Mouse (Mus musculus): Measurements from ENCODE around the gene Rnf216. TPM values are rescaled to one million over a fixed set of nuclear protein-coding genes. Genes with fewer than 3 reads are reported as not detected.
A peak's percentile ranks its signal among the peaks of the same experiment; 100 is the strongest.

The Rnf216 gene
- polyA plus RNA-seq, 2 experiments, result 9.7 to 10.8 TPM

GRCm38 (mm10) chr5:143106842-143107241 lies 6.0 kb downstream of the Rnf216 start:
- Histone ChIP-seq H3K4me3 (ENCODE audit: insufficient read depth in 1 of 2, low read depth in 2 of 2, low read length in 2 of 2) (no peak overlapping the region), H3K27ac (no peak overlapping the region), H3K27me3 (ENCODE audit: control insufficient read depth, insufficient read depth, low read length) (no peaks in the 10 kb centered on the region), H3K9me3 (ENCODE audit: control insufficient read depth, low read length) (no peaks in the 10 kb centered on the region), H3K9ac (replicated peaks) (no peak overlapping the region), H3K36me3 (replicated peaks; ENCODE audit: control insufficient read depth, insufficient read depth, low read depth) (no peaks in the 10 kb centered on the region; the same call in 1 of the 2 replicates), H3K4me2 (ENCODE audit: low read depth) (no peak overlapping the region), H3K4me1 (replicated peaks; ENCODE audit: control insufficient read depth in 2 of 2, insufficient read depth in 2 of 2, low read length in 1 of 2) (peaks cover 23 to 35% of the 10 kb centered on the region in 2 experiments)
- DNase-seq (ENCODE audit: low read depth in 3 of 3, low spot score in 3 of 3), result no peak
- ATAC-seq (ENCODE audit: insufficient read depth), result no peak
- 63% methylated on average over 3 of the region's 3 CpGs for WGBS (ENCODE audit: insufficient replicate concordance)
- no peak for TF ChIP-seq CTCF (IDR thresholded peaks at IDR 0.05; ENCODE audit: low read depth)
- TF ChIP-seq EP300 (IDR thresholded peaks at IDR 0.05; ENCODE audit: low read depth), result no peak

GRCm38 (mm10) chr5:143103231-143103630 lies 9.6 kb downstream of the Rnf216 start:
- H3K27ac ChIP-seq, result no peak overlapping the region
- no peak for TF ChIP-seq EP300 (IDR thresholded peaks at IDR 0.05; ENCODE audit: low read depth)
- TF ChIP-seq CTCF (IDR thresholded peaks at IDR 0.05; ENCODE audit: low read depth), result no peak
- ATAC-seq (ENCODE audit: insufficient read depth), result no peak
- H3K27me3 ChIP-seq (ENCODE audit: control insufficient read depth, insufficient read depth, low read length), result no peaks in the 10 kb centered on the region
- peaks cover 8 to 25% of the 10 kb centered on the region in 2 experiments; a peak in 3 of 4 replicates for H3K4me1 ChIP-seq (replicated peaks; ENCODE audit: control insufficient read depth in 2 of 2, insufficient read depth in 2 of 2, low read length in 1 of 2)
- H3K36me3 ChIP-seq (replicated peaks; ENCODE audit: control insufficient read depth, insufficient read depth, low read depth), result no peaks in the 10 kb centered on the region; the same call in 1 of the 2 replicates
- no peak overlapping the region for H3K9ac ChIP-seq (replicated peaks)
- WGBS (ENCODE audit: insufficient replicate concordance), result 87% methylated on average over 2 of the region's 2 CpGs
- DNase-seq (ENCODE audit: low read depth in 3 of 3, low spot score in 3 of 3), result no peak
- H3K4me3 ChIP-seq (ENCODE audit: insufficient read depth in 1 of 2, low read depth in 2 of 2, low read length in 2 of 2), result no peak overlapping the region
- H3K4me2 ChIP-seq (ENCODE audit: low read depth), result no peak overlapping the region
- H3K9me3 ChIP-seq (ENCODE audit: control insufficient read depth, low read length), result no peaks in the 10 kb centered on the region

DNA sequence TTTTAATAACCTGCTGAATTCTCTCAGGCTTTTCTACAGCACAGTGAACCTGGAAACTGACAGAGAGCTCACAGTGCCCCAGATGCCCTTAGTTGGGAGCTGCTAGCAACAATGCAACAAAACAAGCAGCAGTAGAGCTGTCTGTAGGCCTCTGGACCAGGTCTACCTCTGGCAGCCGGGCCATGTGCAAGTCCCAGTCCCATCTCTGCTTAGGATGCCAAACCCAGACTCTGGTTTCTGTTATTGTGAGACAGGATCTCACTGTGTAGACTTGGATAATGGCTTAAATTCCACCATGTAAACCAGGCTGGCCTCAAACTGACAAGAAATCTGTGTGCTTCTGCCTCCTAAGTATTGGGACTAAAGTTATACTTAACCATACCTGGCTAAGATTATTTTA lies 11.2 kb downstream of the Rnf216 start:
- H3K27me3 ChIP-seq (ENCODE audit: control insufficient read depth, insufficient read depth, low read length), result no peaks in the 10 kb centered on the region
- no peak overlapping the region for H3K9ac ChIP-seq (replicated peaks)
- no peak for ATAC-seq (ENCODE audit: insufficient read depth)
- TF ChIP-seq EP300 (IDR thresholded peaks at IDR 0.05; ENCODE audit: low read depth), result no peak
- TF ChIP-seq CTCF (IDR thresholded peaks at IDR 0.05; ENCODE audit: low read depth), result no peak
- no peak overlapping the region for H3K27ac ChIP-seq
- WGBS (ENCODE audit: insufficient replicate concordance), result 84% methylated on average over 1 of the region's 1 CpGs
- H3K4me3 ChIP-seq (ENCODE audit: insufficient read depth in 1 of 2, low read depth in 2 of 2, low read length in 2 of 2), result no peak overlapping the region
- peak overlapping the region; percentile 31 for H3K4me2 ChIP-seq (ENCODE audit: low read depth)
- no peaks in the 10 kb centered on the region for H3K9me3 ChIP-seq (ENCODE audit: control insufficient read depth, low read length)
- DNase-seq (ENCODE audit: low read depth in 3 of 3, low spot score in 3 of 3), result no peak
- H3K36me3 ChIP-seq (replicated peaks; ENCODE audit: control insufficient read depth, insufficient read depth, low read depth), result no peaks in the 10 kb centered on the region
- H3K4me1 ChIP-seq (replicated peaks; ENCODE audit: control insufficient read depth in 2 of 2, insufficient read depth in 2 of 2, low read length in 1 of 2), result peaks cover 8 to 25% of the 10 kb centered on the region in 2 experiments; a peak in 3 of 4 replicates

DNA sequence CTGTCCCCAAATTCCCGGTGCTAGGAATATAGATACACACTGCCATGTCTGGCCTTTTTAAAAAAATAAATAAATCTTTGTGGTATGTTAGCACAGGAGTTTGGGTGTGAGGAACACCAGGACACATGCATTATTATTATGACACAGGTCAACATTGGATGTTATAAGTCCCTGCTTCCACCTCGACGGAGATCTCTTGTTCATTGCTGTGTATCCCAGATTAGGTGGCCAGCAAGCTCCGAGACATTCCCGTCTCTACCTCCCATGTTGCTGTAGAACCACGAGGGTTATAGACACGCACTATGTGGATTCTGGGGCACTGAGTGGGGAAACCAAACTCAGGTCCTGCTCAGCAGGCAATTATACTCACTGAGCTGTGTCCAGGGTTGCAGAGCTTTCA lies 17.5 kb downstream of the Rnf216 start:
- H3K27me3 ChIP-seq (ENCODE audit: control insufficient read depth, insufficient read depth, low read length), result no peaks in the 10 kb centered on the region
- 87% methylated on average over 7 of the region's 7 CpGs for WGBS (ENCODE audit: insufficient replicate concordance)
- no peak for ATAC-seq (ENCODE audit: insufficient read depth)
- H3K9ac ChIP-seq (replicated peaks), result no peak overlapping the region
- H3K36me3 ChIP-seq (replicated peaks; ENCODE audit: control insufficient read depth, insufficient read depth, low read depth), result peaks cover 4% of the 10 kb centered on the region
- no peak overlapping the region for H3K4me3 ChIP-seq (ENCODE audit: insufficient read depth in 1 of 2, low read depth in 2 of 2, low read length in 2 of 2)
- TF ChIP-seq CTCF (IDR thresholded peaks at IDR 0.05; ENCODE audit: low read depth) (no peak), EP300 (IDR thresholded peaks at IDR 0.05; ENCODE audit: low read depth) (no peak)
- H3K9me3 ChIP-seq (ENCODE audit: control insufficient read depth, low read length), result no peaks in the 10 kb centered on the region
- no peak overlapping the region for H3K4me2 ChIP-seq (ENCODE audit: low read depth)
- H3K4me1 ChIP-seq (replicated peaks; ENCODE audit: control insufficient read depth in 2 of 2, insufficient read depth in 2 of 2, low read length in 1 of 2), result peaks cover 0 to 1% of the 10 kb centered on the region in 2 experiments; a peak in 1 of 4 replicates
- DNase-seq (ENCODE audit: low read depth in 3 of 3, low spot score in 3 of 3), result no peak
- no peak overlapping the region for H3K27ac ChIP-seq

DNA sequence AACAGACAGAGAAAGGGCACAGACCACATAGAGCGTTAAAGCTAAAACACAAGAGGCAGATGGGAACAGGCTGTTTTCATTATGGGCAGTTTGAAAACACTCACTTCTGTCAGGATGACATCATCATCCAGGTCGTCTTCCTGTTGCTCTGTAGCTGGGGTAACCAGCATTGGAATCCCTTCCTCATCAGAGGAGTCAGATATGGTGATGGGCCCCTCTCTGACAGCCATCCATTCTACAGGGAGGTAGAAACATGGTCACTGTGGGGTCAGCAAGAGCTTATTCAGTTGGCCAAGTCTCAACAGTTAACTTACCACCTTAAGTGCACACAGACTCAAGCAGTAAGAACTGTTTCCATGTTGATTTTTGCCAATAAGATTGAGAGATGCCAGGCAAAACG lies 19.9 kb downstream of the Rnf216 start:
- Histone ChIP-seq H3K27ac (no peak overlapping the region), H3K36me3 (replicated peaks; ENCODE audit: control insufficient read depth, insufficient read depth, low read depth) (peaks cover 28% of the 10 kb centered on the region), H3K4me1 (replicated peaks; ENCODE audit: control insufficient read depth in 2 of 2, insufficient read depth in 2 of 2, low read length in 1 of 2) (no peaks in the 10 kb centered on the region), H3K4me3 (ENCODE audit: insufficient read depth in 1 of 2, low read depth in 2 of 2, low read length in 2 of 2) (no peak overlapping the region), H3K4me2 (ENCODE audit: low read depth) (no peak overlapping the region), H3K27me3 (ENCODE audit: control insufficient read depth, insufficient read depth, low read length) (no peaks in the 10 kb centered on the region), H3K9me3 (ENCODE audit: control insufficient read depth, low read length) (no peaks in the 10 kb centered on the region), H3K9ac (replicated peaks) (no peak overlapping the region)
- 67% methylated on average over 3 of the region's 3 CpGs for WGBS (ENCODE audit: insufficient replicate concordance)
- DNase-seq (ENCODE audit: low read depth in 3 of 3, low spot score in 3 of 3), result no peak
- no peak for ATAC-seq (ENCODE audit: insufficient read depth)
- TF ChIP-seq CTCF (IDR thresholded peaks at IDR 0.05; ENCODE audit: low read depth) (no peak), EP300 (IDR thresholded peaks at IDR 0.05; ENCODE audit: low read depth) (no peak)
